Mouse (Mus musculus) heart, embryonic 13.5 days (tissue): ENCODE measurements around the gene Olfr1115. TPM values are rescaled to one million over a fixed set of nuclear protein-coding genes. Genes with fewer than 3 reads are reported as not detected.
"Not testable (repeated sequence)": the region's sequence is repeated elsewhere in the genome, so short reads cannot be mapped to it uniquely, and the experiment has no call there.

Experiments used
- ATAC-seq: fragments of 200-750 bp; cut with Nextera tagmentation; 2 replicates; pipeline ENCODE4 v1.8.0; 2017; ENCODE audit warnings: moderate TSS enrichment; ENCODE audit not compliant: insufficient number of reproducible peaks, low FRiP score, low TSS enrichment; ENCODE audit errors: extremely low read depth
- H3K27ac ChIP-seq: fragments of 300-500 bp; sonication (generic); replicated peaks from 2 replicates; pipeline ENCODE4 v1.5.1; 2015; ENCODE audit warnings: moderate library complexity, mild to moderate bottlenecking, inconsistent platforms
- H3K27me3 ChIP-seq: fragments of 300-500 bp; sonication (generic); replicated peaks from 2 replicates; pipeline ENCODE4 v1.6.1; 2015; ENCODE audit warnings: mild to moderate bottlenecking, inconsistent platforms
- H3K36me3 ChIP-seq: fragments of 300-500 bp; sonication (generic); 2 replicates; pipeline ENCODE4 v1.6.1; 2015; ENCODE audit warnings: mild to moderate bottlenecking, inconsistent platforms
- H3K4me1 ChIP-seq: fragments of 300-500 bp; sonication (generic); 2 replicates; pipeline ENCODE4 v1.6.1; 2015; ENCODE audit warnings: inconsistent platforms
- H3K4me2 ChIP-seq: fragments of 300-500 bp; sonication (generic); 2 replicates; pipeline ENCODE4 v1.6.1; 2015; ENCODE audit warnings: inconsistent platforms, mild to moderate bottlenecking, moderate library complexity
- H3K4me3 ChIP-seq: fragments of 300-500 bp; sonication (generic); 2 replicates; pipeline ENCODE4 v1.5.1; 2015; ENCODE audit warnings: moderate library complexity, mild to moderate bottlenecking, inconsistent platforms
- H3K9ac ChIP-seq: fragments of 300-500 bp; sonication (generic); 2 replicates; pipeline ENCODE4 v1.6.1; 2015; ENCODE audit warnings: inconsistent platforms, mild to moderate bottlenecking, moderate library complexity
- H3K9me3 ChIP-seq: fragments of 300-500 bp; sonication (generic); 2 replicates; pipeline ENCODE4 v1.6.1; 2016; ENCODE audit warnings: inconsistent platforms
- WGBS: fragments of 180-500 bp; shearing (Covaris S2); methylation state at CpG from one replicate; pipeline ENCODE4 v1.1.7; 2015; ENCODE audit warnings: mixed read lengths; 5-methylcytosine and 5-hydroxymethylcytosine counted together
- microRNA-seq: library from miRNA; unstranded; fragments of <30 nt; microRNA quantifications from one replicate; pipeline ENCODE4, GENCODE M21; 2016
- polyA plus RNA-seq: library from polyadenylated mRNA; unstranded; fragments of >200 nt; fragmentation: Nextera tagmentation; extraction: Ambion mirVana; gene quantifications from 2 replicates; pipeline ENCODE4 v1.2.1, GENCODE M21; 2015

Olfr1115 gene
- polyA plus RNA-seq = not detected in 2 replicates

GRCm38 (mm10) chr2:87247713-87248112, at the start of gene Olfr1115:
Gene Olfr1115, plus strand, starts transcription at chr2:87248013.
- no peaks in the 10 kb centered on the region for H3K36me3 ChIP-seq
- H3K27ac ChIP-seq = no peak within 1 kb of the TSS
- H3K9ac ChIP-seq = no peak within 1 kb of the TSS
- H3K4me3 ChIP-seq = no peak within 1 kb of the TSS
- no peaks in the 10 kb centered on the region for H3K9me3 ChIP-seq
- no peak within 1 kb of the TSS for H3K4me2 ChIP-seq
- H3K27me3 ChIP-seq = no peaks in the 10 kb centered on the region
- WGBS = 79% methylated on average over 2 of the region's 2 CpGs
- no peak for ATAC-seq
- no peaks in the 10 kb centered on the region for H3K4me1 ChIP-seq

- no peaks in the 10 kb centered on the region for H3K9me3 ChIP-seq
- no peak within 1 kb of the TSS for H3K4me2 ChIP-seq
- H3K36me3 ChIP-seq = no peaks in the 10 kb centered on the region
- no peak within 1 kb of the TSS for H3K4me3 ChIP-seq
- no peak within 1 kb of the TSS for H3K27ac ChIP-seq
- H3K4me1 ChIP-seq = no peaks in the 10 kb centered on the region
- H3K9ac ChIP-seq = no peak within 1 kb of the TSS
- ATAC-seq = no peak
- 76% methylated on average over 2 of the region's 2 CpGs for WGBS
- no peaks in the 10 kb centered on the region for H3K27me3 ChIP-seq
Measured at GRCm38 (mm10) chr2:87208670-87209069, 39.1 kb upstream of the Olfr1115 start, which contains the start of gene Olfr1113. Gene Olfr1113, plus strand, starts transcription at chr2:87208970.

GRCm38 (mm10) chr2:87267234-87267633, 19.4 kb downstream of the Olfr1115 start, which contains the start of gene Olfr1116:
Gene Olfr1116, plus strand, starts transcription at chr2:87267534.
- no peak within 1 kb of the TSS for H3K4me2 ChIP-seq
- no peaks in the 10 kb centered on the region for H3K36me3 ChIP-seq
- H3K27me3 ChIP-seq = no peaks in the 10 kb centered on the region
- no peak within 1 kb of the TSS for H3K27ac ChIP-seq
- no peak within 1 kb of the TSS for H3K9ac ChIP-seq
- no peak for ATAC-seq
- H3K9me3 ChIP-seq = peaks cover 5% of the 10 kb centered on the region; the same call in 1 of the 2 replicates
- WGBS = 79% methylated on average over 1 of the region's 1 CpGs
- H3K4me3 ChIP-seq = no peak within 1 kb of the TSS
- no peaks in the 10 kb centered on the region for H3K4me1 ChIP-seq

GRCm38 (mm10) chr2:87293977-87294376, 46.2 kb downstream of the Olfr1115 start:
- not testable (repeated sequence) for H3K4me2 ChIP-seq, H3K27me3 ChIP-seq, H3K36me3 ChIP-seq, H3K4me3 ChIP-seq, ATAC-seq, H3K9me3 ChIP-seq, H3K27ac ChIP-seq, H3K4me1 ChIP-seq, H3K9ac ChIP-seq

Small RNAs within 50 kb of the gene (microRNA-seq; reads per million reads assigned to microRNA genes)
- gene Gm27438 = not detected

Other genes with a start within 250 kb of the Olfr1115 start
- not detected in 2 replicates for gene Olfr1102, start 249.6 kb upstream of the Olfr1115 start, polyA plus RNA-seq
- not detected in 2 replicates for gene Olfr1104, start 220.9 kb upstream of the Olfr1115 start, polyA plus RNA-seq
- gene Olfr1105, start 211.5 kb upstream of the Olfr1115 start, polyA plus RNA-seq = not detected in 2 replicates
- not detected in 2 replicates for gene Olfr1106, start 195.7 kb upstream of the Olfr1115 start, polyA plus RNA-seq
- not detected in 2 replicates for gene Olfr1107, start 172.2 kb upstream of the Olfr1115 start, polyA plus RNA-seq
- not detected in 2 replicates for gene Olfr1109, start 152.0 kb upstream of the Olfr1115 start, polyA plus RNA-seq
- gene Olfr259, start 133.4 kb upstream of the Olfr1115 start, polyA plus RNA-seq = not detected in 2 replicates
- gene Olfr1110, start 107.7 kb upstream of the Olfr1115 start, polyA plus RNA-seq = not detected in 2 replicates
- gene Olfr1111, start 95.4 kb upstream of the Olfr1115 start, polyA plus RNA-seq = not detected in 2 replicates
- gene Olfr1112, start 60.2 kb upstream of the Olfr1115 start, polyA plus RNA-seq = not detected in 2 replicates
- not detected in 2 replicates for gene Olfr1113, start 39.0 kb upstream of the Olfr1115 start, polyA plus RNA-seq
- gene Olfr1116, start 19.5 kb downstream of the Olfr1115 start, polyA plus RNA-seq = not detected in 2 replicates
- not detected in 2 replicates for gene Olfr1118, start 59.6 kb downstream of the Olfr1115 start, polyA plus RNA-seq
- not detected in 2 replicates for gene Olfr1120, start 106.8 kb downstream of the Olfr1115 start, polyA plus RNA-seq
- not detected in 2 replicates for gene Olfr1121, start 121.9 kb downstream of the Olfr1115 start, polyA plus RNA-seq
- gene Olfr1122, start 137.8 kb downstream of the Olfr1115 start, polyA plus RNA-seq = not detected in 2 replicates
- gene Olfr1123, start 168.6 kb downstream of the Olfr1115 start, polyA plus RNA-seq = not detected in 2 replicates
- gene Olfr1124, start 182.3 kb downstream of the Olfr1115 start, polyA plus RNA-seq = 0.05 and 0.08 TPM in 2 replicates
- not detected in 2 replicates for gene Olfr1126, start 205.9 kb downstream of the Olfr1115 start, polyA plus RNA-seq
- not detected in 2 replicates for gene Pramel7, start 249.1 kb downstream of the Olfr1115 start, polyA plus RNA-seq